Mouse (Mus musculus) urinary bladder, adult 18-20 months (tissue): ENCODE measurements at regions not wholly inside any gene's neighbourhood (a gene's known extent, or its start where the extent isn't known, plus 50 kb on each side); places are given as distances from the start of the nearest gene placed in this dataset.

Source experiments
- DNase-seq, 2 experiments: peaks; one replicate each; pipeline ENCODE4 v3.0.0; 2022; ENCODE audit warnings: low spot score in 2 of 2, mixed read lengths in 2 of 2

DNA sequence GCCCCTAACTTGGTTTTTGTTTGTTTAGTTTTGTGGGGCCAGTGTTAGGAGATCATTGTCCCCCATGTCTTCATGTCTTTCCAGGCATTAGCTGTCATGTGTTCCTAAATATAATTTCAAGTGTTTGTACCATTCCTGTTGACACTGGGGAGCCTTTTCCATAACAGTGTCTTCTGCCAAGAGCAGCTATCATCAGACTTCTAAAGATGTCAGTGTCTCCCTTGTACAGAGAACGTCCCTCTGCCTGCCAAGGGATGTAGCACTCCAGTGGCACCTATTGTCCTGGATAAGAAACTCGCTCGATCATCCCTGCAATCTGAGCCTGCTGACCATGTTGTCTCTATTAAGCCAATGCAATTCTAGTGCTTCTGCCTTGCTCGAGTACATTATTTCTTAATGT is 64.6 kb upstream of the Lhfpl2 start:
- DNase-seq = no peak

DNA sequence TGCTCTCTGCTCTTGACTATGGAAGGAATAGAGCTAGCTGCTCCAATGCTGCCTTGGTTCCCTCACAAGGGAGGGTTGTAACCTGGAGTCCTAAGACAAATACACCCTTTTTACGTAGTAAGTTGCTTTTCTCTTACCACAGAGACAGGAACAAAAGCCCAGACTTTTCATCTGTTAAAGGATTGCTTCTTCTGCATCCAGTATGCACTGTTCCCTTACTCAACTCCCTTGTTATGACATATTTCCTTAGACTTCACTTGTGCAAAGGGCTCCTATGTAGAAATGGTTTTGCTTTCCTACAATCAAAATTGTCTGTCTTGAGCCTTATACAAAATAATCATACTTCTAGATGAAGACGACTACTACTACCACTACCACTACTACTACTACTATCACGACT is 62.2 kb upstream of the Lhfpl2 start:
- no peak for DNase-seq

DNA sequence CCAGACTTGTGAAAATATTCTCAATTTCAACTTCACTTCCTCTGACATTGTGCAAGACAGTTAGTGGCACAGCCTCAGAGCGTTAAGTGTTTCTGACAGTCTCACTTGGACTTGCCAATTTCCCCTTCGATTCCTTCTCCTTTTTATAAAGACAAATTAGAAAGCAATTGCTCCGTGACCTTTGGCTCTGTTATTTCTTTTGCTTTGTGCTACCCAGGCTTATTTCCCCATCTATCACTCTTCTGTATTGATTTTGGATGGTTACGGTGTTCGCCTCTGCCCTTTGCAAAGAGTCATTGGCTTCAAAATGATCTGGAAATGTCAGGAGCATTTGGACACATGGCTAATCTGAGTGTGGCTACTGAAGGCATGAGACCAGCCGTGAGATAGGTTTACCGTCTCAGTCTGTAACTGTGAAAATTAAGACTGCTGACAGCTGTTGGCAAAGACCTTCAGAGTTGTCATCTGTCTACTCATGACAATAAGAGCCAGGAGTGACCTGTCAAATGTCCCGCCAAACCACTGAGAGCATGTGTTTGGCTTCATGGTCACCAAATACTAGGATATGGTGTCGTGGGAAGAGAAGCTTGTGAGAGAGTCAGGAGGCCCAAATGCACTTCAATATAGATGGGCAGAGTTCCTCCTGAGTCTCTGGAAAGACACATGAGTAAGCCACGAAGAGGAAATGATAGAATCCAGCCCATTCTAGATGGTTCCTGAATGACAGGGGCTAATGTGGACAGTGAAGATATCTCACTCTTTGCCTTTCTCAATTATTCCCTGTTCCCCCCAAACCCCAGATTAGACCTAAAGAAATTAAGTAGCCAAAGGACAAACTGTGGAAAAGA is 60.8 kb upstream of the Lhfpl2 start:
- no peak for DNase-seq

DNA sequence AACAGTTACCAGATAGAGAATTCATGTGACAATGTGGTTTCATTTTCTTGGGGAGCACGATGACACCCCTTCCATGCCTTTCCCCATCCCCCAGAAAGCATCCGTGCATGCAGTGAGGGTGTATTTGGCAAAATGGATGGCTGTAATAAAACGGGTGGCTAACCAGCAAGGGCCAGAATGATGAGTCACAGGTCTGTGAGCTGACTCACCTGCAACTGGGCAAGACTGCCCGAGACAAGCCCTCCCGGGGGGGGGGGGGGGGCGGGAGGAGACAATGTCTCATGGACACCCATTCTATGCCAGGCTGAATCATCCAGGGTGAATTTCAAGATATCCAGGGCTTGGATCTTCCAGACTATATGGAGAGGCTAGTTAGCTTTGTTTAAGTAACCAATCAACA is 59.6 kb upstream of the Lhfpl2 start:
- peak in 1 of 2 experiments; percentile 25 for DNase-seq

DNA sequence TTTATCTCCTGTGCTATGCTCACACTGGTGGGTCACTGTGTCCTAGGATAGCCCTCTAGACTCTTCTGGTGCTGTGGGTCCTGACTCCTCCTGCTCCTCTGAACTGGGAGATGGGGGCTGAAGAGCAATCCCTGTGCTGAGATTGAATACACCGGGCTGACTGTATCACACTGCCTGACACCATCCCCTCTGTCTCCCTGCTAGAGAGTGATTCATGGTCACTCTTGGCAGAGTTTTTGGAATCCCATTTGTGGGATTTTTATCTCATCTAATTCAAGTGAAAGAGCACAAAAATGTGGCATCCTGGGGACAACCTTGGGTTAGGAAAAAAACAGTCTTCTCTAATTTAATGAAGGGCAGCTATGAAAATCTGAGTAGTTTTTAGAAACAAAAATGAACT is 59.2 kb upstream of the Lhfpl2 start:
- no peak for DNase-seq

DNA sequence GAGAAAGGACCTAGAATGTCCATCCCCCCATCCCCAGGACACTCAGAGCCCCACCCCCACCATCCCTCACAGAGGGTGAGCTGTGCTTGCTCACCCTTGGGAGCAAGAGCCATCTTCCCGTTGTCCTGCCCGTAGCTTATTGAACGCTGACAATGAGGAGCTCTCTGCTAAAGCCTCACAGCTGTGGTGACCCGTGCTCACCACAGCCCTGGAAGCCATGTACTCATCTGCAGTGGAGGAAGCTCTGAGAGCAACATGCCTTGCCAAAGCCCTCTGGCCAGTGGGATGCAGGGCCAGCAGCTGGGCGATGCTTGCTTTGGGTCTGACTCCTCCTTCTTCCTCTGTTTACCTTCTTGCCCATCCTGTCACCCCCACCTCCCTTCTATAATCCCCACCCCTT is 53.8 kb upstream of the Lhfpl2 start:
- no peak for DNase-seq

DNA sequence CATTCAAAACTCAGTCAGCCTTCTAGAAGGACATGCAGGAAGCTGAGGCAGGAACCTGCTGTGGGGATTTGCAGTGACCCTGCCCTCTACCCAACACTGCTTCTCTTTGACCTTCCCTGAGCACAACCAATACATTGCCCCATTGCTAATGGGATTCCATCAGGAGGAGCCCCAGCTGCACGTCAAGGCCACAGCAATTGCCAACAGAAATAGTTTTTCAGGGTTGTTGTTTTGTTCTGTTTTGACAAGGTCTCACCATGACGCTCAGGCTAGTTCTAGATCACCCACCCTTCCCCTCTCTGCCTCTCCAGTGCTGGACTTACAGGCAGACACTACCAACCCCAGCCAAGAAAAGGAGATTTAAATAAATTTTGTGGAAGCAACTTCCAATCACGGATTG is 53.2 kb upstream of the Lhfpl2 start:
- DNase-seq = no peak

DNA sequence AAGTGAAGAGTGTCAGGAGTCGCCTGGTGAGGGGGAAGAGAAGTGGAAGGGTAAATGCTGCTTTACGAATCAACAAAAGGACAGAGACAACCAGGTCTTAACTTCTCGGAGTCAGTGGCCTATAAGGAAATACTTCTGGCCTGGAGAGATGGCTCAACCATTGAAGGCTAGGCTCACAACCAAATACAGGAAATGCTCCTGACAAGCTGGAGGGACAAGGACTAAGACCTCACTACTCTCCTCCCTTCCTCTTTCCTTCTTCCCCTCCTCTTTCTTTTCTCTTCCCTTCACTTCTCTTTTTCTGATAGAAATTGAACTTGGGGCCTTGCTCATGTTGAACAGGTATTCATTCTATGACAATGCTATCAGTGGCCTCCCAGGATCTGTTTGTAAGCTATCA is 51.7 kb upstream of the Lhfpl2 start:
- no peak for DNase-seq
